Mouse (Mus musculus) cortical plate, adult 2 months (tissue): ENCODE data around the gene Ppia. TPM values are rescaled to one million over a fixed set of nuclear protein-coding genes. Genes with fewer than 3 reads are reported as not detected.

Experiments used
- H3K27ac ChIP-seq: fragments of 200-500 bp; 2 replicates; pipeline ENCODE4 v1.5.1; 2012; ENCODE audit warnings: low read length, control low read depth, inconsistent platforms; ENCODE audit not compliant: insufficient read depth
- H3K4me1 ChIP-seq: fragments of 200-500 bp; 2 replicates; pipeline ENCODE4 v1.6.1; 2011; ENCODE audit warnings: low read length; ENCODE audit not compliant: control insufficient read depth, insufficient read depth
- H3K4me3 ChIP-seq: fragments of 200-500 bp; 2 replicates; pipeline ENCODE4 v1.5.1; 2011; ENCODE audit warnings: mild to moderate bottlenecking, low read length, control low read depth; ENCODE audit not compliant: insufficient read depth
- CTCF ChIP-seq: fragments of 200-500 bp; IDR thresholded peaks from 2 replicates; pipeline ENCODE4 v1.5.1; 2011; ENCODE audit warnings: mild to moderate bottlenecking, control low read depth, low read length; ENCODE audit not compliant: insufficient read depth; ENCODE audit errors: extremely low read depth
- POLR2A ChIP-seq: fragments of 200-500 bp; IDR thresholded peaks from 2 replicates; pipeline ENCODE4 v1.6.1; 2011; ENCODE audit warnings: mild to moderate bottlenecking, low read length, control low read depth; ENCODE audit not compliant: insufficient read depth; ENCODE audit errors: extremely low read depth
- polyA plus RNA-seq: library from polyadenylated mRNA; depleted of rRNA; stranded (reverse); fragments of >200 nt; gene quantifications from 2 replicates; pipeline ENCODE4 v1.2.3, GENCODE M21; 2012

Gene Ppia
- polyA plus RNA-seq, 1 experiment = 2,636 TPM

- Histone ChIP-seq H3K27ac (peak within 1 kb of the TSS; percentile 87), H3K4me3 (peak within 1 kb of the TSS; percentile 98), H3K4me1 (peaks cover 9% of the 10 kb centered on the region)
- TF ChIP-seq CTCF = no peak
- TF ChIP-seq POLR2A = 0 out of 2 replicates have a peak, but pooled peaks have one; percentile 53
Measured at GRCm38 (mm10) chr11:6388726-6389413, 26.4 kb upstream of the Ppia start, which contains the start of gene Zmiz2. Zmiz2 (plus strand) TSS chr11:6389074.

GRCm38 (mm10) chr11:6389483-6389921 is 25.7 kb upstream of the Ppia start:
- Histone ChIP-seq H3K4me1 (peaks cover 9% of the 10 kb centered on the region), H3K4me3 (peak overlapping the region; percentile 98), H3K27ac (peak overlapping the region; percentile 87; the same call in 1 of the 2 replicates)
- TF ChIP-seq CTCF (no peak), POLR2A (no peak)

- Histone ChIP-seq H3K4me1 (peaks cover 9% of the 10 kb centered on the region), H3K4me3 (peak overlapping the region; percentile 98), H3K27ac (no peak overlapping the region)
- TF ChIP-seq CTCF (no peak), POLR2A (no peak)
Measured at GRCm38 (mm10) chr11:6390376-6391053, 24.7 kb upstream of the Ppia start.

GRCm38 (mm10) chr11:6391516-6392276 is 23.5 kb upstream of the Ppia start:
- no peak overlapping the region for H3K4me3 ChIP-seq
- H3K4me1 ChIP-seq = peaks cover 9% of the 10 kb centered on the region
- TF ChIP-seq CTCF = no peak
- no peak for TF ChIP-seq POLR2A
- no peak overlapping the region for H3K27ac ChIP-seq

- H3K4me1 ChIP-seq = peaks cover 9% of the 10 kb centered on the region
- no peak overlapping the region for H3K27ac ChIP-seq
- no peak for TF ChIP-seq CTCF
- TF ChIP-seq POLR2A = no peak
- H3K4me3 ChIP-seq = no peak overlapping the region
Measured at GRCm38 (mm10) chr11:6392857-6393256, 22.4 kb upstream of the Ppia start.

- TF ChIP-seq CTCF = no peak
- no peak for TF ChIP-seq POLR2A
- Histone ChIP-seq H3K4me1 (peaks cover 9% of the 10 kb centered on the region), H3K4me3 (no peak overlapping the region), H3K27ac (no peak overlapping the region)
Measured at GRCm38 (mm10) chr11:6393866-6394265, 21.4 kb upstream of the Ppia start.

GRCm38 (mm10) chr11:6395565-6395964 is 19.7 kb upstream of the Ppia start:
- peaks cover 3% of the 10 kb centered on the region for H3K4me1 ChIP-seq
- H3K4me3 ChIP-seq = no peak overlapping the region
- H3K27ac ChIP-seq = no peak overlapping the region
- TF ChIP-seq POLR2A (no peak), CTCF (no peak)

GRCm38 (mm10) chr11:6398141-6398540 is 17.1 kb upstream of the Ppia start:
- Histone ChIP-seq H3K4me1 (no peaks in the 10 kb centered on the region), H3K27ac (no peak overlapping the region), H3K4me3 (no peak overlapping the region)
- TF ChIP-seq POLR2A (no peak), CTCF (no peak)
